Mouse (Mus musculus): ENCODE data around the gene Pde4a.

Gene Pde4a

DNA sequence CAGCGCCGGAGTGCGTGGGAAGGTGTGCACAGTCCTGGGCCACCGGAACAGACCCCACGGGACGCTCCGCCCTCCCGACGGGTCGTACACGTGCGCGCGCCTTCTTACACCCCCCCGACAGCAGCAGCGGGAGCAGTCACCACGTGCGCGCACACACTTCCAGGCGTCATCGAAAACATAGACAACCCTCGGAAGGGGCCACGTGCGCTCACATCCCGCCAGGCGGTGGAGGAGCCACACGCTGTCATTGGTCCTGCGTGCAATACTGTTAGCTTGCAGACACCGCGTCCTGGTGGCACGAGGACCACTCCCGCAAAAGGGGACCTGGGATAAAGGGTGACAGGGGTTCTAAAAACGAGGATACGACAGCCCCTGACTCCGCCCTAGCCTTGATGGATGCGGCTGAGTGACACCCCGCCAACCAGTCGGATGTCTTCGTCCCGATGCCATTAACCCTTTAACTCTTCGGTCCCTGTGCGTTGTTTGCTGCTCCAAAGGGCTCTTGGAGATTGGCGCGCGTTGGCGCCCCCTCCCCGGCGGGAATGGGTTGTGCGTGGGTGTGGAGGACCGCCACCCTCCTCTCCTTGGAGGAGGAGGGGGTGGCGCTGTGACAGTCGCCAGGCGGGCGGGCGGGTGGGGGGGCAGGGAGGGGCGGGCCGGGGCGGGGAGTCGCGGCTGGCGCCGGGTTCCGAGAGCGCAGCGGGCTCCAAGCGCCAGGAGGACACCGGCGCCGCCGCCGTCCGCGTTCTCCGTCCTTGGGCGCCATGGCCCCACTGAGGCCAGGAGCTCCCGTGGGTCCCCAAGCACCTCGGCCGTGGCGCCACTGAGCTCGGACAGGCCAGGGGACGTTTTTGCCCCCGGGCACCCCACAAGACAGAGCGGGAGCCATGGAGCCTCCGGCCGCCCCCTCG lies at the start of gene Pde4a:
Pde4a (plus strand) TSS at position 674 of the 911 bp plus-strand sequence.
- DNase-seq: peak; percentile 48

DNA sequence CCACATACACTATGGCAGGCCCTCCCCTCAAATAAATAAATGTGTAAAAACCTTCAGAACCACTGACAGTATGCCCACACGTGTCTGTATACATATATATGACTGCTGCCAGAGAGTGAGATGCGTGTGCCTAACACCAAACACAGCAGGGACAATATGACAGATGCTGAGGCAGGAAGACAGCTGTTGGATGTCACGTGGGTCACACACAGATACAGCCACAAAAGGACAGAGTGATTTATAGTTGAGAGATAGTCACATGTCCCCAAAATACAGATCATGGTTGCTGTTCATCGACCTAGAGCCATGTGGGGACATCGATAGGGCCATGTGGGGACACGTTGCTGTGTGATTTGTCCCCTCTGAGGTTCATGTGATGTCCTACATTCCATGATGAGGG lies 48.4 kb upstream of the Pde4a start:
- no peak for DNase-seq

DNA sequence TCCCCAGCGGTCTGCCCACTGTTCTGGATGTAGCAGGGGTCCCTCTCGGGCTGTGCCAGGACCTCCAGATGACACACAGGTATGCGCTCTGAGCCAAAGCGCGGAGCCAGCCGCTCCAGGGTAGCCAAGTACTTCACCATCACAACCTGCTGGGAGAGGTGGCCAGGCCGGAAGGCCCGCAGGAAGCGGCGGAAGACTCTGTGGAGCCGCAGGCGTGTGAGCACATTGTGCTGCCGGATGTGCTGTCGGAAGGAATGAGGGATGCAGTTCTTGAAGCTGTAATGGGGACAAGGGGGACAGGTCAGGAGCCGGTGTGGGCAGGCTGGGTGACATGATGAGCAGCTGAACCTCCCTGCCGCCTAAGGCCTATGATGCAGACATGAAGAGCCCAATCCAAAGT lies 44.0 kb upstream of the Pde4a start:
- DNase-seq: no peak

DNA sequence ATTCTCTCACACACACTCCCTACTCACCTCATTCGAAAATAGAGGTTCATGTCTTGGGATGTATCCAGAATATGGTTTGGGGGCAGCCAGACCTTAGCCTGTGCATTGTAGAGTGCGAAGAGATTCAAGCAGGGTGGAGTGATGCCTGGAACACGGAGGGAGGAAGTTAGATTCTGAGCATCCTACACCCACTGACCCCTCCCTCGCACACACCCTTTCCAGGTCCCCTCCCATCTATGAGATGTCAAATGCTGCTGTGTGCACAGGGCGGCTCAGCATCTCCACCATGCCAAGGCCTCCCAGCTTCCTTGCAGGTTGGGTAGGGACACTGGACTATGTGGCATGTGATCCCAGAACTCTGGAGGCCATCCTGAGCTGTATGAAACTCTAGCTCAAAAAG lies 40.7 kb upstream of the Pde4a start:
- DNase-seq: no peak

DNA sequence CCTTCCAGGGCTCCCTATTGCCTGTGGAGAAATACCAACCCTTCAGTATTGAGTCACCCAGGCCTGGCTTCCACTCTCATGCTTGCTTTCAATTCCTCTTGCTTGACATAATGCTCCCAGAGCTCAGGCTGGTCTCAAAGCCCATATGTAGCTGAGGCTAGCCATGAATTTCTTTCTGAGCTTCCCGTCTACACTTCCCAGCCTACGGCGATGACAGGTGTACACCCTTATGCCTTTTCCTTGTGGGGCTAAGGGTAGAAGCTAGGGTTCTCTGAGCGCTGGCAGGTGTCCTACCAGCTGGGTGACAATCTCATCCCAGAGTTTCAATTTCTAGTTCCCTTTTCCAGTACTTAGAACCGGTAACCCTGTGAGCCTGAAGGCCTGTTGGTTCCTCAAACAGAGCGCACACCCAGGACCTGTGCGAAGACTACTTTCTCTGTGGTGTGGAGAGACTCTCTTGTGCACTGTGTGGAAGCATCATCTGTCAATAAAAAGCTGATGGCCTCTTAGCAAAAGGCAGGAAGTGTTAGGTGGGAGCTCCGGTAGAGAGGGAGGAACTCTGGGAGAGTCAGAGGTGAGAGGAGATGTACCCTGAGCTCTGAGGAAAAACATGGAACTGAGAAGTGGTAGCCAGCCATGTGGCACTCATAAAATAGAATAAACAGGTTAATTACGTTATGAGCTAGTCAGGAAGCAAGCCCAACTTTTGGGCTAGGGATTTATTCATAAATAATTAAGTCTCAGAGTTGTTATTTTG lies 39.8 kb upstream of the Pde4a start:
- no peak for DNase-seq

DNA sequence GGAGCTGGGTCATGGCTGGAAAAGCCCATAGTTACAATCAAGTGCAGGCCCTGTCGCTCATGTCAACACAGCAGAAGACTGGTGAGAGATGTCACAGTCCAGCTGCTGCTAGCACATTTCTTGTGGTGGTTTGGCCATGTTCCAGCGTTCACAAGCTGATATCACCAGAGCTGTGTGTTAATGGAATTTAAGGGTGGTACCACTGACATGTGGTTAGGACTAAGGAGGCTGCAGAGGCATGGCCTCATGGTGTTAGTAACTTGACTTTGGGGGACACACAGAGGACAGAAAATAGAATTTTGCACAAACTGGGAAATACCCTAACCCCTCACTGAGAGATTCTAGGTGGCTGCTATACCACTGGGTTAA lies 39.3 kb upstream of the Pde4a start:
- DNase-seq: no peak

DNA sequence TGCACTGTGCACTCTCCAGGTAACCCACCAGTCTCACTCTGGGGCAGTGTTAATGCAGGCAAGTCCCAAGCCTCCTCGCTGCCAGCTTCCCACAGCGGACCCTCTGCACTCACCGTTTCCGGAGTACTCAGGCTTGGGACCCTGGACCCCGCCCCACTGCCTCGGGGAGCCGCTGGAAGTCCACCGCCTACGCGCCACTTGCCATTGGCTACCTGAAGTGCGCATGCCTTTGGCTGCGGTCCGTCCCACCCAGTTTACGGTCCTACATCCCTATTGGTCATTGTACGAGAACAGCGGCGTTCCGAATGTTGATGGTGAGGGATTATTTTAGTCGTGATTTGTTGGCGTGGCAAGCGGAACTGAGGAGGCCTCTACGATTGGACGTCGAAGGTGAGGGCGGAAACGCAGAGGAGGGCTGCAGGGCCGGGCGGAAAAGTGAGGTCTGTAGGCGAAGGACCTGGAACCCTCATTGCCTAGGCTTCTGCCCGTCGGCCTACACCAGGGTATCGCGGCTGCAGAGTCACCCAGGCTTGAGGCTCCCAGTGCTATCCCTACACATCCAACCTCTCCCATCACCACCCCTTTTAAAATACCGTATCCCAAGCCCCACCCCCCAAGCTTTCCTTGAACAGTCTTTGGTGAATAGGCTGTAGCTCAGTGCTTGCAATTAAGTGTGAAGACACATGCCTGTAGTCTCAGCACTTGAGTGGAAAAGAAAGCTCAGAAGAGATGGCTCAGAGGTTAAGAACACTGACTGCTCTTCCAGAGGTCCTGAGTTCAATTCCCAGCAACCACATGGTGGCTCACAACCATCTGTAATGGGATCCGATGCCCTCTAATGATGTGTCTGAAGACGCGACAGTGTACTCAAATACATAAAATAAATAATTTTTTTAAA lies 34.2 kb upstream of the Pde4a start, which contains the start of gene Tyk2:
Tyk2 (minus strand) TSS at position 185 of the 898 bp plus-strand sequence.
- peak; percentile 97 for DNase-seq

DNA sequence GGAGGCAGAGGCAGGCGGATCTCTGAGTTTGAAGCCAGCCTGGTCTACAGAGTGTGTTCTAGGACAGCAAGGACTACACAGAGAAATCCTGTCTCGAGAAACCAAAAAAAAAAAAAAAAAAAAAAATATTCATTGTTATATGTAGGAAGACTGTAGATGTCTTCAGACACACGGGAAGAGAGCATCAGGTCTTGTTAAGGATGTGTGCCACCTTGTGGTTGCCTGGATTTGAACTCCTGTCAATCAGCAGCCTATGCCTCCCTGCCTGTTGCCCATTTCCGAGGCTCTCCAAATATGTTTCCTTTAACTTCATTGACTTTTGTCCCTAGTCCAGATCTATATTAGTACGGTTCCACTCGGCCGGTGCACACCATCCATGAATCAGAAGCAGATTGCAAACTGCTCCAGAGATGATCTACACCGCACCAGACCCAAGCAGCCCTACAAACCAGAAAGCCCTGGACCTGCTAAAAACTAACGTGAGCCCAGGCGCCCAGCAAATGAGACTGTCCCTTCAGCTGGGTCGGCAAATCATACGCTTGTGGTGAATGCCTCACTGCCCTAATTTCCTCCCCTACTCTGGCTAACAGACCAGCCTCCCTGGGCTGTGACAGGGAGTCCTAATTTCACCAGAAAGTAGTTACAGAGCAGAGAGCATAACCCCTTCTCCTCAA lies 33.3 kb upstream of the Pde4a start:
- DNase-seq: no peak

DNA sequence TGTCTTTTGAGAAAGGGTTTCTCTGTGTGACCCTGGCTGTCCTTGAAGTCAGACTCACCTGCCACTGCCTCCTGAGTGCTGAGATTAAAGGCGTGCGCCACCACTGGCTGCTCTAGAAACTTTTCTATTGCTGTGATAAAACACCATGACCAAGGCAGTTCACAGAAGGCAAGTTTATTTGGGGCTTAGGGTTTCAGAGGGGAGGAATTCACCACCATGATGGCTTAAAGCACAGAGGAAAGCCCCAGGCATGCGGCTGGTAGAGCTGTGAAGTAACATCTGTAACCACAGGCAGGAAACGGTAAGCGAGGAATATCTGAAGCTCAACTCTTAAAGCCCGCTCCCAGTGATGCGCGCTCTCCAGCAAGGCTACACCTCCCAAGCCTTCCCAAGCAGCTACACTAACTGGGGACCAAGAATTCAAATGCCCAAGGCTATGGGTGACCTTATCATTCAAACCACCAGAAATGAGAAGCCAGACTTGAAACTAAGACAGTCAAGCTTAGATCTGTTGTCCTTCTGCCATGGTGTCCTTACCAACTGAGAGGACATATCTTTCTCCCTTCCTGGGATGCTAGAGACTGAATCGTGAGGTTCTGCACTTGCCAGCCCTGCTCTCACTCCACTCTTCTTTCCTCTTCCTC lies 32.3 kb upstream of the Pde4a start:
- DNase-seq: no peak

DNA sequence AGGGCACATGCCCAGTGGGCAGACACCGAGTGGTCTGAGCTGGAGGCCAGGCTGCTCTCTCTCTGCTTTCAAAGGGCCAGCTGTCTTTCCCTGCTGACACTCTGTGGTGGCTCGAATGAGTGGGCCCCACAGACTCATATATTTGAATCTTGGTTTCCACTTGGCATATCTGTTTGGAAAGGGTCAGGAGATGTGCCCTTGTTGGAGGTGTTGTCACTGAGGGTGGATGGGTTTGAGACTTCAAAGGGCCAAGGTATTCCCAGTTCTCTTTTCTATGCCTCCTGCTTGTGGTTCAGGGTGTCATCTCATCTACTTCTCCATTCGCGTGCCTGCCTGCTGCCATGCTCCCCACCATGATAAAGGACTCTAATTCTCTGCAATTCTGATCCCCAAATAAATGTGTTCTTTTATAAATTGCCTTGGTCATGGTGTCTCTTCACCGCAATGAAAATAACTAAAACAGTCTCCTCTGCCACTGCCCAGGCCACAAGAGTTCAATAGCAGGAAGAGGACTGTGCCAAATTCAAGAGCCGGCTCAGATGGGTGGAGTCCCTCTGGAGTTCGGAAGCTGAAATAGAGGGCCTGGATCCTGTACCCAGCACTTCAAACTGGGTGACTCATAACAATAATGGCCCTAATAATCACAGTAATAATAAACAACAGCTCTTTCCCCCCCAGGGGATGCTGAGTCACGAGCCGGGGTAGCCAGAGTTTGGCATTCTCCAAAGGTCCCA lies 30.8 kb upstream of the Pde4a start:
- DNase-seq: peak; percentile 60

DNA sequence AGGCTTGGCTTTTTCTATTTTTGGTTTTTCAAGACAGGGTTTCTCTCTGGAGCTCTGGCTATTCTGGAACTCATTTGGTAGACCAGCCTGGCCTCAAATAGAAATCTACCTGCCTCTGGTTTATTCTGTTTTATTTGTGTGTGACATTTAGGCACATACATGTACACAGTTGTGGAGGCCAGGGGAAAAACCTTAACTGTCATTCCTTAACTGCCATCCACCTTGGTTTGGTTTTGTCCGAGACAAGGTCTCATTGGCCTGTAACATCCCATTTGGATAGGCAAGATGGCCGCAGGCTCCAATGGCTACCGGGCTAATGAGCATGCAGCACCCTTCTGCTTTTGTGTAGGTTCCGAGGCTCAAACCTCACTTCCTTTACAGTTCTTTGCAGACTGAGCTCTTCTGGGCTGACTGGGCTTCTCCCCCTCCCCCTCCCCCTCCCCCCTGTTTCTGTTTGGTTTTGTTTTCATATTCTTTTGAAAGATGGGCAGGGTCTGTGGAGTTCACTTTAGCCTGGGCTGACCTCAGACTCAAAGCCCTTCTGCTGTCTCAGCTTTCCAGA lies 30.1 kb upstream of the Pde4a start:
- no peak for DNase-seq

DNA sequence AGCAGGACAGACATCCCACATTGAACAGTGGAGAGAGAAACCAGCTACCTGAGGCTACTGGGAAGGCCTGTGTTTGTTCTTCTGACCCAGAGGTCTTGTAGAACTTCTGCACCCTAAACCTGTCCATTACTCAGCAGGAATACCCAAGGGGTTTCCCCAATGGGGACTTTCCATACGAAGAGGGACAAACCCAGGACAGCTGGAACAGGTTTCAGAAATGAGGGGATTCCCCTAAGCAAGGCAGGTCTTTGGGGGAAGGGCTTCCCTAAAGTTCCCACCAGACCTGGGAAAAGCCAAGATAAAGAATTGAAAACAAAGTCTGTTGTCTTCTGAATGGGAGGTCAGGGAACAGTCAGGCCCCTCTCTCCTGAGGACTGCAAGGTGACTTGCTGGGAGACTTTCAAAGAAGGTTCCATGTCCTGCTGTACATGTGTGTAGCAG lies 29.6 kb upstream of the Pde4a start:
- no peak for DNase-seq

DNA sequence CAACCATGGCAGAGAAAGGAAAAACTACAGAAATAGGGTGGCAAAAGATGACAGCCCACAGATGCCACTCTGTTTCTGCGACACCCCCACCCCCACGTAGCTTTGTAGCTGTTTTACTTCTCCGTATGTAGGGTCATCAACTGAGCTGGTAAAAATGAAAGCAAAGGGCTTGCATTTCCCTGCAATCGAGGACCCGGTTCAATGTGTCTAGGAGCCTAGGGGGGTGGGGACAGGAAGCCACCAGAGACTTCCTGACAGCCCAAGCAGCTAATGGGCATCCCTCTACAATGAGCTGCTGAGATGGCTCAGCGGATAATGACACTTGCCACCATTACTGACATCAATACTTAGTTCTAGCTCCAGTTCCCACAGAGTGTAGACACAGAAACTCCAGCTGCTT lies 29.1 kb upstream of the Pde4a start:
- DNase-seq: peak; percentile 27

DNA sequence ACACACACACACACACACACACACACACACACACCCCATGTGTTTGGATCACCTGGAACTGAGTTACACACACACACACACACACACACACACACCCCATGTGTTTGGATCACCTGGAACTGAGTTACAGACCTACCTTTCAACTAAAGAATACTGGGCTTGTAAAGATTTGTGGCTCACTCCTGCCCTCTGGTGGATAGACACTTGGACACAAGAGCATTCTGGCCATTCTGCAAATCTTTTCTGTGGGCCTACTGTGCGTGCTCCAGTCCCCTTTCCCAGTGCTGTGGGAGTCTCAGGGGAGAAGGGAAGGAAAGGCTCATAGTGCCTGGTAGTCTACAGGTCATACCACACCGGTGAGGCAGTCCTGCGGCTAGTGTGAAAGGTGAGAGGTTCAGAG lies 28.3 kb upstream of the Pde4a start:
- peak; percentile 38 for DNase-seq

DNA sequence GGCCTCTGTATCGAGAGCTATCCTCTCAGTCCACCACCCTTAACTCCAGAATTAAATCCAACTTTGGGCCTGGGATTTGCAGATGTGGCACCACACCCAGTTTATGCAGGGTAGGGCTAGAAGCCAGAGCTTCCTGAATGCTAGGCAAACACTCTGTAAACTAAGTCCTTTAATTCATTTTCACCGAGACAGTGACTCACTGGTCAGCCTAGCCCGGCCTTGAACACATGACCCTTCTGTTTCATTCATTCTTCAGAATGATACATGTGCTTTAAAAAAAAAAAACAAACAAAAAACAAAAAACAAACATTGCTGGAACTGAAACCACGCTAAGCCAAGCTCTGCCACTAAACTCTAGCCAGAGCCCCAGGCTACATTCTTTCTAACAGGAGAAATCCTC lies 27.1 kb upstream of the Pde4a start:
- DNase-seq: no peak

DNA sequence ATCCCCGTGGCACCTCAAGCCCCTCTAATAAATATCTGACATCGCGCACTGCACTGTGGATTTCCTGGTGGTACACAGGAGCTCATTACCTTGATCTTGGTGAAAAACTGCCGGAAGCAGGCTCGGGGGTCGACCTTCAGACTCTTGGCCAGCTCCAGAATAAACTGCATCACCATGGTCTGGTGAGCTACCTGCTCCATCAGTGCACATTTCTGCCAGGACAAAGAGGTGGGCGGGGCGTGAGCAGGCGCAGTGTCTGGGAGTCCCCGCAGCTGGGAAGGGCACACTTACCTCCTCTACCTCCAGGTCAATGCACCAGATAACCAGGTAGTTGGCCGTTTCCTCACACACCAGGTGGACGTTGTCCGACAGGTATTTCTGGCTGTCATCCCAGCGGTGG lies 23.6 kb upstream of the Pde4a start:
- DNase-seq: no peak

DNA sequence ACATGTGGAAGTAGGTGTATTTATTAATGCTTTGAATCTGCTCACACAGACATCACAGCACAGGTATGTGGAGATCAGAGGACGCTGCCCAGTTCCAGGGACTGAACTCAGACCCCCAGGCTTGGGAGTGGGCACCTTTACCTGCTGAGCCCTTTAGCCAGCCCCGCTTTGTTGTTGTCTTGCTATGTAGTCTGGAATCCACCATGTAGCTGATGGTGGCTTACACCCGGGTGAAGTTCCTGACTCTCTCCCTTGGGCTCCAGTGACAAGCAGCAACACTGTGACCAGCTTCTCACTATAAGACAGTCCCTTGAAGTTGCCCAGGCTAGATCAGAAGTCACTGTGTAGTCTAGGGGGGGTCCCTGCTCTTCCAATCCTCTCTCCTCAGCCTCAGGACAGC lies 21.2 kb upstream of the Pde4a start:
- DNase-seq: no peak

DNA sequence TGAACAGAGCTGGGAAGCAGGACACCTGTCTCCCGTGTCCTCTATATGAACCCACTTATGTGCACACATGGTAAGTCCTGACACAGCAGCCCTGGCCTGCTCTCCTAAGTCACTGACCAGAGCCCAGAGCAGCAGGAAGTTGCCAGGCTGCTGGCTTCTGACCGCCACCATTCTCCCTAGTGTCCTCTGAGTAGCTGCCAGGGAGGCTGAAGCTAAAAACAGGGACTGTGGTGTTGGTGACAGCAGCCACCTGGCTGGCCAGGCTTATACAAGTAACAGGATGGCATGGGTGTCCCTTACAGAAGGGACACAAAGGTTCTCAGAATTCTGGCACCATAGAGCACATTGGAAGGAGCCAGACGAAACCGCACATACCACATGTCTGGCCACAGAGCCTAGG lies 20.1 kb upstream of the Pde4a start:
- DNase-seq: no peak

DNA sequence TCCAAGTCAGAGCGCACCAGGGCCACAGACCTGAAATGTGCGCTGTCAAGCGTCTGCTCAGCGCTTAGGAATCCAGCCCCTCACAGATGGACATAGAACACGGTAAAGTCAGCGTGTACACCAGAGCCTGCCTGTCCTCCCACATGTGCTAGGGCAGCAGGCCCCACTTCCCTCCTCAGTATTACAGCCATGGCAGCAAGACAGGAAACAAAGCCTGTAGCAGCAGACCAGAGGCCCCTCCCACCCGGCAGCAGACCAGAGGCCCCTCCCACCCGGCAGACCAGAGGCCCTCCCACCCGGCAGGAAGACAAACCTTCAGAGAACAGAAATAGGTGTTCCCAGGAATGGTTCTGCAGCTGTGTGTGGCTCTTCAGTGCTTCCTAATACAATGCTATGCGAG lies 18.8 kb upstream of the Pde4a start:
- DNase-seq: no peak

DNA sequence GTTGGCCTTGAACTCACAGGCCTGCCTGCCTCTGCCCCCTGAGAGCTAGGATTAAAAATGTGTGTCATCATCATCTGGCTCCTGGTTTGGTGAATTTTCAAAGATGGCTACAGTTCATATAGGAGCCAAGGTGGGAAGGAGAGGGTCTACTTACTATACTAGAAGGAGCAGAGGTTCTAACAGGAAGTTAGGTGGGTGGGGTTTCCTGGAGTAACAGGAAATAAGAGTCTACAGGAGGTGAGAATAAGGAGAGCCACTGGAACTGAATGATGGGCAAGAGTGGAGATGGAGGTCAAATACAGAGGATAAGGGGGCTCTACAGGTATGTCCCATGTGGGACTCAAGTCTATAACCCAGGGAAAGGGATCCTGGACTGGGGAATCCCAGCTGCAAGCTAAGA lies 17.1 kb upstream of the Pde4a start:
- DNase-seq: no peak

DNA sequence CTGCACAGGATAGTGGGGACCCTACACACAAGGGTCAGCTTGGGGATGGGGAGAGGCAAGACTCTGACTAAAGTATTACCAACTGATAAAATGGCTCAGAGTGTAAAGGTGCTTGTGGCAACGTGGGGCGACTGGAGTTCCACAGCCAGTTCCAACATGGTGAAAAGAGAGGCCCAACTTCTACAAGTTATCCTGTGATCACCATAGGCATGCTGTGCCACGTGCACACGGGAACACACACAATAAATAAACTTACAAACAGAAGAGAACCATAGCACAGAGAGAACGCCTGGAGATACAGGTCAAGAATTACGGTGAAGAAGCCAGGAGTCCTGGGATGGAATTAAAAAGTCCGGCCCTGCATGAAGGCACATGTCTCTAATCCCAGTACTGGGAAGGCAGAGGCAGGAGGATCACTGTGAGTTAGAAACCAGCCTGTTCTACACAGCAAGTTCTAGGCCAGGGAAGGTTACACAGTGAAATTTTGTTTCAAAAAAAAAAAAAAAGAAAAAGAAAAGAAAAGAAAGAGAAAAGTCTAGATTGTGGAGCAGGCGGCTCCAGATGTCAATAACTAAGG lies 16.3 kb upstream of the Pde4a start:
- no peak for DNase-seq
